Mouse (Mus musculus): ENCODE results near the gene Naglu.
A peak's percentile ranks its signal among the peaks of the same experiment; 100 is the strongest.

Gene Naglu

DNA sequence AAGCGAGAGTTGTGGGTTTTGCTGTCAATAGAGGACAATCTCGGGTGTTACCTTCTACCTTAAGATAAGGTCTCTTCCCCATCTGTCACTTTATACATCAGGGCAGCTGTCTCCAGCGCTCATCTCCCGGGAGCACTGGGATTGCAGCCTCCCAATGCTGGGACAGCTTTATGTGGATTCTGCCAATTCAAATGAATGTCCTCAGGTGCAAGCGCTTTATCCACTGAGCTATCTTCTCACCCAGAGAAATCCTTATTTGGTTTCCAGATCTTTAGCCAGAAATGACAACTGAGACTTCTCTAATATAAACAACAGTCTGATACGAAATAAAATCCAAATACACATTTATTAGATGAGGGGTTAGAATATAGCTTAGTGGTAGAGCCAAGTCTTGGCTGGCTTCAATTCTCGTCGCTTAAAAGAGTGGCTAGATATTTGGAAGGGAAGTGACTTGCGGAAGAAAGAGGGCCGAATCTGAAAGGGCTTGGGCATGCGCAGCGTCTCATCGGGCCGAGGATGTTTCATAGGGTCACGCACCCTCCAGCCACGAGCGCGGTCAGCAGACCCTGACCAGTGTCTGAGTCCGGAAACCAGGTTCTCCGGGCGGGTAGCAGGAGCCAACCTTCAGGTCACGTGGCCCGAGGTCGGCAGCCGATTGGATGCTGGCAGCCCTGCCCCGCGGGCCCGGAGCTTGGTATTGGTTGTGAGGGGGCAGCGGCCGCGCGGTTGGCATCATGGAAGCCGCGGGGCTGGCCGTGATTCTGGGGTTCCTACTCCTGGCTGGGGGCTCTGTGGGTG is at the start of gene Naglu:
Gene Naglu, plus strand, starts transcription at position 622 of the 798 bp plus-strand sequence.
- peak; percentile 94 for DNase-seq (ENCODE audit: low read depth)

DNA sequence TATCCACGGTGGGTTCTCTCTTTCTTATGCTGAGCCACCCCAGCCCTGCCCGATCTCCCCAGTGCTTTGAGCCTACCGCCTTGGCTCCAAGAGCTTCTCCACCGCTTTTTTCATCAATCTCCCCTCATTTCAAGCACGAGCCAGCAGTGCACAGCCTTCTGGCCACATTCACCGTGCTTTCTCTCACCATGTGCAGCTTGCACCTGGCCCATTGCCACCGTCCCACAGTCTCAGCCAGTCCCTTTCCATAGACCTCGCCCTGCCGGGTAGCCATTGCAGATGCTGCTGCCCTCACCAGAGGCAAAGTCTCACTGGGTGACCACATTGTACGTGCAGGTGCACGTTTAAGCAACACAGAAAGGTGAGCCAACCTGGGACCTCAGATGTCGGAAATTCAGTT is 46.4 kb upstream of the Naglu start:
- DNase-seq (ENCODE audit: low read depth): no peak

DNA sequence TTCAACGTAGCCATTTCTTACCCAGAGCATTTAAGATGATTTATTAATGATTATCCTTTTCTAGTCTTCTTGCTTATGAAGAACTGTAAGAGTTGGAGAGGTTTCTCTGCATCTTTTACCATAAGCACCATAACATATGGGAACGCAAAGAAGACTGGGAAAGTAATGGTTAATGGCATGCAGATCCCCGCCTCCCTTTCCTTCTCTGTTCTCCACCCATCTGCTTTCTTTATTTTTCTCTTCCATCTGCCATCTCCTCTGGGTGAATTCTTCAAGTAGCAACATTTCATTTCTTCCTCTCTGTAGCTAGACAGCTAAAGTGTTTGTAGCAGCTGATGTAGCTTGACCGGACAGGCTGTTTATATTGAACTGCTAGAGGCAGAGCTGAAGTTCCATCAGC is 45.8 kb upstream of the Naglu start:
- no peak for DNase-seq (ENCODE audit: low read depth)

DNA sequence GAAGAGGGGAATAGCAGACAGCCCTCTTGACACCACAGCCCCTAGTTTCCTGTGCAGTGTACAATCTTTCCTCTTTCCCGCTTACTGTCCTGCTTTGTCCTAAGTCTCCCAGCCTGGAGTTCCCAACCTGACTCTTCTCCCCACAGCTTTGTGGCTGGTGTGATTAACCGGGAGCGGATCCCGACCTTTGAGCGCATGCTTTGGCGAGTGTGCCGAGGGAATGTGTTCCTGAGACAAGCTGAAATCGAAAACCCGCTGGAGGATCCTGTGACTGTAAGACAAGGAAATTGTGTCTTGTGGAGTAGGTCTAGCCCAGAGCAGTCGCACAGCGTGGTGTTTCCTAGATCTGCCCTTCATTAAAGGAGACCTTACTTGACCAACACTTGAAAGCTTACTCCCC is 42.7 kb upstream of the Naglu start:
- no peak for DNase-seq (ENCODE audit: low read depth)

DNA sequence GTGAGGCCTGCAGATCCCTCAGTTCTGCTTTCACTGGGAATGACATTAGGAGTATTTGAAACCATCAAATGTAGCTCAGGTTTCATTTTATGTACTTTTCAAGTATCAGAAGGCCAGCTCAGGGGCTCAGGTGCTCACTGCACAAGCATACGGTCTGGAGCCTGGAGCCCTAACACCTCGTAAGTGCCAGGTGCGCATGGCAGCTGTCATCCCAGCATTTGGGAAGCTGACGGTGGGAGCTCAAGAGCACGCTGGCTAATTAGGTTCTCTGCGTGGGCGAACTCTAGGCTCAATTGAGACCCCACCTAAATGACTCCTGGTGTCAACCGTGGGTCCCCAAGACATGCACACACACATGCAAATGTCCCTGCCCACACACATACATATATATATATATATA is 40.5 kb upstream of the Naglu start:
- DNase-seq (ENCODE audit: low read depth): no peak

DNA sequence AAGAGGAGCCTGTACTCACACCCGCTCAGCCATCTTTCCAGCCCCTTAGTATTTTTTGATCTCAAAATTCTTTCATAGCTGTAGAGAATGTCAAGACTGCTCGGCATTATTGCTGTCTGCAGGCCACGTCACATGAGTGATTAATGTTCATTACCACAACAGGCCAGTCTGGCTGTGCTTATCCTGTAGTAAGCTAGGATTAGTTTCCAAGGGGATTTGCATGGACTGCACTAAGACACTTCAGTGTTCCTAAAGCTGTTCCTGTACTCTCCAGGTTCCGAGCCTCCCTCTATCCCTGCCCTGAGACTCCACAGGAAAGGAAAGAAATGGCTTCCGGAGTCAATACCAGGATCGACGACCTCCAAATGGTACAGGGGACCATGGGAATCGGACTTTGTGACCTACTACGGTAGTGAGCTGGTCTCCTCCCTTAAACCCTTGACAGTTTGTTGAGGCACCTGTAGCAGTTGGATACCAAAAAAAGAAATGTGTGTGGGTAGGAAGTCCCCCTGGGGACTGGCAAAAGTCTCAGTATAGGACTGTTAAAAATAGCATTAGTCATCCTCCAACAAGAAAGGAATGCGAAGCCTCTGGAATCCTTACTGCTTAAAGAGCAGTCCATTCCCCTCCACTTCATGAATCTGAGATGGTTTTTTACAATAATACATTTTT is 39.5 kb upstream of the Naglu start:
- DNase-seq (ENCODE audit: low read depth): no peak

DNA sequence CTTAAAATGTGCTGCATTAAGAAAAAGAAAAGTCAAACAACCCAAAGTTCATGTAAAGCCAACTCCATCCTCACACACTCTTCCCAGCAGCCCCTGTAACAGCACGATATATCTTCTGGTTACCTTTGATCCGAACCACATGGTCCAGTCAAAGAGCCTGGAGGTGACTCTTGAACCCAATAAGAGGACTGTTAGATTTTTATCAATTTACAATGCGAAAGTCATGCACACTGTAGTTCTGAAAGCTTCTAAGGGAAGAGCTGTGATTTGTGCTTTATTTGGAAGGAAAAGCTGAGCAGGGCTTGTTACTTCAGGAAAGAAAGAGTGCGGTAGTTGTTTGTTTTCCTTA is 39.0 kb upstream of the Naglu start:
- no peak for DNase-seq (ENCODE audit: low read depth)

DNA sequence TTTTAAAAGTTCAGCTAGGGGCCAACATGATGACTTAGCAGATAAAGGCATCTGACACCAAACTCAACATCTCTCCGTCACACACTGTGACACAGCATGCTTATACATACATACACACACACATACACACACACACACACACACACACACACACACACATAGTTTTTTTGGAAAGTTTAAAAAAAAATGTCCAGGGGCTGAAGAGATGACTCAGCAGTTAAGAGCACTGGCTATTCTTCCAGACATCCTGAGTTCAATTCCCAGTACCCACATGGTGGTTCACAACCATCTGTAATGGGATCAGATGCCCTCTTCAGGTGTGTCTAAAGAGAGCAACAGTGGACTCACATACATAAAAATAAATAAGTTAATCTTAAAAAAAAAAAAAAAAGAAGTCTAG is 38.3 kb upstream of the Naglu start:
- no peak for DNase-seq (ENCODE audit: low read depth)

DNA sequence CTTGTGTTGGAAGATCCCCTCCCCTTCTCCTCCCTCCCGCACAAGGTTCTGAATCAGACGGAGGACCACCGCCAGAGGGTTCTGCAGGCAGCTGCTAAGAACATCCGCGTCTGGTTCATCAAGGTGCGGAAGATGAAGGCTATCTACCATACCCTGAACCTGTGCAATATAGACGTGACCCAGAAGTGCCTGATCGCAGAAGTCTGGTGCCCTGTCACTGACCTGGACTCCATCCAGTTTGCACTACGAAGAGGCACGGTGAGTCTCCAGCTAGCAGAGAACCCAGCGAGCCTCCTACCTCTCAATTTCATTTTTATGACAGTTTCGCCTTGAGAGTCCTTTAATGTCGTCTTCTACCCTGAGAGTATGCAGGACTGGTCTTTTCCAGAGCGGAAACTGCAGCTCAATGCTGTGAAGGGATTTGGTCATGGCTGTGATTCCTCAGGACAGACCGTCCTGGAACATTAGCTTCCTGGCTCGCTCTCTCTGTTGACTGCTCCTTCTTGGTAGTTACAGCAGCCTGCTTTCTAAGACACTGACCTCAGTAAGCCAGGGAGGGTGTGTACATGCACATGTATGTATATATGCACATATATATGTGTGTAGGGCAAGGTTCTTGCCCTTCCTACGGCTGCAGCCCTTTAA is 35.8 kb upstream of the Naglu start:
- DNase-seq (ENCODE audit: low read depth): no peak

DNA sequence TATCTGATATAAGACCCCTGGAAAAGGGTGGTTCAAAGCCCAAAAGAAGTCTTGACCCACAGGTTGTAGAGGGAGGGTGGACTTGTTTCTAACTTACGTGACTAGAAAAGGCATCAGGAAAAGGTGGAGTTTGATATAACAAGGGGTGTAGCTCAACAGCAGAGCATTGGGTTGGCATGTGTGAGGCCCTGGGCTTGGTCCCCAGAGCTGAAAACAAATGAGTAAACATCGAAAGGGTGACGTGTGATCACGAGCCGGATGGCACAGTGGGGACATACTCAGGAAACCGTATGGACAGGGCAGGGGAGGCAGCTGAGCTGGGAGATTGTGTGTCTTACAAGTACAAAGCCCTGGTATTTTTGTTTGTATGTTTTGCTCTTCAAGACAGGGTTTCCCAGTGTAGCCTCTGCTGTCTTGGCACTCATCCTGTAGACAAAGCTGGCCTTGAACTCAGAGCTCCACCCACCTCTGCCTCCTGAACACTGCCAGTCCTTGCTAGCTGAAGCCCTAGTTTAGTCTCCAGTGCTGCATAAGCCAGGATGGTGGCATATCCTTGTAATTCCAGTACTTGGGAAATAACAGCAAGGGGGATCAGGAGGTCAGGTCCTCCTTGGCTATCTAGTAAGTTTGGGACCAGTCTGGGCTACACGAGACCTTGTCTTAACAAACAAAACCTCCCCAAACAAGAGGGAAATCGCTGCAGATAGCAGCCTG is 35.0 kb upstream of the Naglu start:
- no peak for DNase-seq (ENCODE audit: low read depth)

DNA sequence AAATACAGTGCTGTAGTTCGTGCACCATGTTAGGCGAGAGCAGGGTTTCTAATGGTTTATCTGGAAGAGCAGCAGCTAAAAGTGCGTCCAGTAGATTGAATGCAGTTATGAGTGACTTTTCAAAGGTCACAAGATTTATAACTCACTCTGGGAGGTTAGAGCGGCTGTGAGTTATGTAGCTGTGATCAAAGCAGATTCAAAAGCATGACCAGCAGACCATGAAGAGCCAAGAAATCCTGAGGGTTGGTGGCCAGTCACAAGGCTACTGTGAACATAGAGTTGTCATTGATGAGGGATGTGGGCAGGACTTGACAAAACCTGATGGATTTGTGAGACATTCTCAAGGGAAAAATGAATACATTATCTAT is 34.5 kb upstream of the Naglu start:
- no peak for DNase-seq (ENCODE audit: low read depth)

DNA sequence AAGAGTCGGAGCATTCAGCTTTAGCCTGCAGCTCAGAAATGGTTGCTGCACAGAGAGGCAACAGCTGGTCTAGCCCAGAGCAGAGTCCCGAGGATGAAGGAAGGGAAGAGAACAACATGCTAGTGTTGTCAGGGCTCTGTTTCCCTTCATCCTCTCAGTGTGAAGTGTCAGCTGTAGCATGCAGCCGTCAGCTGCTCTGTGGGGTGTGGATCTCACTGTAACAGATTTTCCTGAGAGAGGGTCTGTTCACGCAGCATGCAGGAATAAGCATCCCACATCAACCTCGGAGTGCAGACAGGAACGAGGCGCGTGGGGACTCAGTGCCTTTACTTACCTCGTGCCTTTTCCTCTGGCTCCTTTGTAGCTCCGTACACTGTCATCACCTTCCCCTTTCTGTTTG is 32.0 kb upstream of the Naglu start:
- no peak for DNase-seq (ENCODE audit: low read depth)

DNA sequence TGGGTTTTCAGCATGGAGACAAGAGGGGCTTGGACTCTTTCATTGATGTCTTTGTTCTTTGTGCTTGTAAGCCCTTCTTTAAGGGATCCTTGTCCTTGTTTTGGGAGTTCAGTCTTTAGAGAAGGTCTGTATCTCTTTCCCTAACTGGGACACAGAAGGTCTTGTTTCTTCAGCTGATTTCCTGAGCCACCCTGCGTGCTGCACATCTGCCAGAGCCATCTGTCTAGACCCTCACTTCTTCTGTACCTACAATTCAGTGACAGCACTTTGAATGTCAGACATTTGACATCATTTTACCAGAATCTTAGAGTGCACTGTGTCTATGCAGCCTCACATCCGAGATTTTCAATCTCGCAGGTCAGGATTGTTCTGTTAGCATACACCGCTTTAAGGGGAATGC is 24.0 kb upstream of the Naglu start:
- DNase-seq (ENCODE audit: low read depth): no peak

DNA sequence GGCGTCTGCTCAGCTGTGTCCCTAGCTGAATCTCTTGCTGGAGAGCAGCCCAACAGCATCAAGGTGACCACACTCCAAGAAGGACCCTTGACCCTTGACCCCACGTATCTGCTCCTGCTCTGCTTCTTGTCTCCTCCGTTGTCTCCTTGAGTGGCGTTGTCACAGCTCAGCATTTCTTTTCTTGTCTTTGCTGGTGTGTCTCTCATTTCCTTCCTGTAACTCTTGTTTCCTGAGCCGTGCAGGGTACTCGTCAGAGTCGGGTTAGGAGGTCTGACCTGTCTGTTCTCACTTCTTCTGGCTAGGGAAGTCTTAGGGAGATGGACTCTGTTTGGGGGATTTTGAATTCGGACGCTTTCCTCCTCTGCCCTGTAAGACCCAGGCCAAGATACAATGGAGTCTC is 23.4 kb upstream of the Naglu start:
- DNase-seq (ENCODE audit: low read depth): peak; percentile 52

DNA sequence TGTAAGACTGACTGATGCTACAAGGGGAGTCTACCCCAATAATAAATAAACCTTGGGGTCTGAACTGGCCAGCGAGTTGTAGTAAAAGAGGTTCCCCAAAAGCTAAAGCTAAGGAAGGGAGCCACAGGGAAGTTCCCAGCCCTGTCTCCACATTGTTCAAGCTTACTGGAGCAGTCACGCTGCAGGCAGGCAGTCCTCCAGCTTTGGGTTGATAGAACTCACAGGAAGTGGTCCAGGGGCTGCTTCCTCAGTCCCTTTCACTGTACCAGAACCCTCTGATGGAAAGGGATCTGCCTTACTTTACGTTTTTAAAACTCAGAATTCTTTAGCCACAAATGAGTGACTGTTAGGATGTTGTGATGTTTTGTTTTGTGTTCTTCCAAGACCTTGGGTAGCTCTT is 22.3 kb upstream of the Naglu start:
- no peak for DNase-seq (ENCODE audit: low read depth)

DNA sequence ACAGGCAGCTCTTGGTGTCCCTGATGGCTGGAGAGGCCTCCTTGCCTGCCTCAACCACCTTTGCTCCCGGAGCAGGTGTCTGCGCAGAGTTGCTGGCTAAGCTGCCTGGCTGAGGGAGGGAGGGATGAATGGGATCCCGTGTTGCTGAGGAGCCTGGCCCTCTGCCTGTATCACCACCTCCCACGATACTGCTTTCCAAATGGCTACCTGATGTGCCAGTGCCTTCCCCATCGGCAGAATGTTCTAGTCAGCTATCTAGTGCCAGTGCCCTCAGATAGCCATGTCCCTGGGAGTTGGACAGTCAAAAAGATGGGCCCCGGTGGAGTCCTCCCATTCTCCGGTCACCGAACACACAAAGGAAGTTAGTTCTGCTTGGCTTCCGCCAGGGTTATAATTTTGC is 19.5 kb upstream of the Naglu start:
- no peak for DNase-seq (ENCODE audit: low read depth)

DNA sequence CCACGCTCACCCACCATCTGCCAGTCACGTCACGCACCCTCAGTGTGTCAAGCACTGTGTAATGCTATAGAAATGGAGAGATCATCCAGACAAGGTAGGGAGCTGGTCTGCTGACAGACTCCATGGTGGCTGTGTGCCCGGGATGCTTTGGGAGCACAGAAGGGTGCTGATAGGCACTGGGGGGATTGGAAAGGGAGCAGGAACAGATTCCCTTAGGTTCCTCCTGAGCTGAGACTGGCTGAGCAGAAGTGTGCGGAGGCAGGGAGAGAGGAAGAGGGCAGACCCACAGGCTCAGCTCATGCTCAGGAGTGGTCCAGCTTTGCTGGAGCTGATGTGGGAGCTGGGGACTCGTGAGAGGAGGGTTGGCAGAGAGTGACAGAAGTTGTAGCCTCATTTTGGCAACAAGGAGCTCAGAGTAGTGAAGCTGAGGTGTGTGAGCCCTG is 18.7 kb upstream of the Naglu start:
- no peak for DNase-seq (ENCODE audit: low read depth)

DNA sequence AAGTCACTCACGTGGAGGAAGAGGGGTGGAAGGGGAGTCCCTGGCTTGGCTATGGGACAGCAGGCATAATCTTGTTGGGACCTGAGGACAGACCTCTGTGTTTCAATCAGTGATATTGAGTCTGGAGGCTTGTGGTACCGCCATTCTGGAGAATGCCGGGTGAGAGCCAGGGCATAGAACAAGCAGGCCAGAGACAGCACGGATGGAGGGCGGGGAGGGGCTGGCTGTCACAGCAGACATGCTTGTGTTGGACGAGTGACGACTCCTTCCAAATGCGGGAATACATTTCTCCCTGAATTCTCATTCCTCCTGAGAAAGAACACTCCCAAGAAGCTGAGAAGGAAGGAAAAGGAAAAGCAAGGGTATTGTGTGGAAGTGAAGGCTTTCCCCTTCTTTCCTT is 18.2 kb upstream of the Naglu start:
- no peak for DNase-seq (ENCODE audit: low read depth)

DNA sequence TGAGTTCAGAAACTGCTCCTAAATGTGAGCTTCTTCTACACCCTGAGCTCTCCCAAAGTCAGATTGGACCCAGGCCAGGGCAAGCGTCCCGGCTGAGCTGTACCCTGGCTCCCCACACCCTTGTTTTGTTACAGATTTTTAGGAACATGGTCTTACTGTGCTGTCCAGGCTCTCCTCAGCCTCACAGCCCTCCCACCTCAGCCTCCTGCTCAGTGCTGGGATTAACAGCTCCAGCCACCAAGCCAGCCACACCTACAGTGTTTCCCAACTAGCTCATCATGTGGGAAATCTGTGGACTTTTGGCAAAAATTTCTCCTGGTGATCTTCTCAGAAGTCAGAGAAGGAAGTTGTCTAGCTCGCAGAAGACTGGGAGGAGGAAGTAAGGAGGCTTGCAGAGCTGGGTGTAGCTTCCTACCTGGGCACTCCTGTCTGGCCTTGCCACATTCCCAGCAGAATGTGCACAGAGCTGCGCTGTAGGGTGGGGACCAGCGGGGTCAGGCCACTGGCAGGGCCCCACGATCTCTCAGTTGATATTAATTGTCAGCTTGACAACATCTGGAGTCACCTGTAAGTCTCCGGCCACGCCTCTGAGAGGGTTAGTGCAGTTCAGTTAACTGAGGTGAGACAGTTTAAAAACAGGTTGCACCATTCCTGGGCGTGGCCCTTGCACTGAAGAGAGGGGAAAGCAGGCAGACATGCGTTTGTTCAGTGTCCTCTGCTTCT is 16.9 kb upstream of the Naglu start:
- DNase-seq (ENCODE audit: low read depth): no peak

DNA sequence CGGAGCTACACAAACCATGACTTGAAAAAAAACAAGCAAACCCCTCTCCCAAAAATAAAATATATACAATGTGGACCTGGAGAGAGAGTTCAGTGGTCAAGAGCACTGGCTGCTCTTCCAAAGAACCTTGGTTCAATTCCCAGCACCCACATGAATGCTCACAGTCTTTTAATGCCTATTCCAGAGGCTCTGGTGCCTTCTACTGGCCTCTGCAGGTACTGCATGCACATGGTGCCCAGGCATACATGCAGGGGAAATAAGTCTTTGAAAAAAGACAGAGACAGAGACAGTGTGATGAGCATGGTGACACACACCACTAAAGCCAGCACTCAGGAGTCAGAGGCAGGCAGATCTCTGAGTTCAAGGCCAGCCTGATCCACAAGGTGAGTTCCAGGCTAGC is 15.8 kb upstream of the Naglu start:
- peak; percentile 60 for DNase-seq (ENCODE audit: low read depth)

DNA sequence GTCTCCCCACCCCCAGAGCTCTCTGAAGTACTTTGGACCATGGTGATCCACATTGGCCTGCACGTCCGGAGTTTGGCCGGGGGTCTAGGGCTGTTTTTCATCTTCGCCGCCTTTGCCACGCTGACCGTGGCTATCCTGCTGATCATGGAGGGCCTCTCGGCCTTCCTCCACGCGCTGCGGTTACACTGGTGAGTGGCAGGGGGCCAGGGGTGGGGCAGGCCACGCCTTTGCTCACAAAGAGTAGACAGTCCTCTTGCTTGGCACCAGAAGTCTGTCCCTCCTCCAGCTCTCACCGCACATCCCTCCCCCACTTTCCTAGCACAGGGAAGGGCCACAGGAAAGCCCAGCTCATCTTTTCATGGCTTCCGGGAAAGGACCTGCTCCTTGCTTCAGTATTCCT is 14.4 kb upstream of the Naglu start:
- DNase-seq (ENCODE audit: low read depth): no peak

DNA sequence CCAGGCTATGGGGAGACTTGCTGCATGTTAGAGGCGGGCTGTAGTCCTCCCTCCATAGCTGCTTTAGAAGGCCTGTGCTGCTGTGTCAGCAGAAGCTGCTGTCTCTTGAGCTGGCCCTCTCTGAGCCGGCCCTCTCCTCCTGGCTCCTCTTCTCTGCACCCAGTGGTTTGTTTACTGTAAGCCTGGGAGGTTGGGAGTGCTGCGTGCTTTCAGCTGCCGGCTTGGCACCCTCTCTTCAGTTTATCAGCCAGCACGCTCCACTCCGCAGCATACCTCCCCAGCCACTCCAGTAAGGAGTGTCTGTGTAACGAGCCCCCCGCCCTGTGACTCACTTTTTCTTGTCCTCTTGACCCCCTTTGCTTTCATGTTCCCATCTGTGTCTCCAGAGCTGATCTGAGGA is 12.9 kb upstream of the Naglu start:
- no peak for DNase-seq (ENCODE audit: low read depth)

All from induced T-regulatory cell, adult 2 months (primary cell).